Mouse (Mus musculus) lung, postnatal 0 days (tissue): ENCODE results near the gene Sox1.

Experiments
- CTCF ChIP-seq: IDR thresholded peaks from 2 replicates; pipeline ENCODE4 v1.5.1; 2016; ENCODE audit warnings: antibody characterized with exemption, mild to moderate bottlenecking
- EP300 ChIP-seq: IDR thresholded peaks from 2 replicates; pipeline ENCODE4 v1.6.1; 2016; ENCODE audit warnings: antibody characterized with exemption, mild to moderate bottlenecking, control low read depth

DNA sequence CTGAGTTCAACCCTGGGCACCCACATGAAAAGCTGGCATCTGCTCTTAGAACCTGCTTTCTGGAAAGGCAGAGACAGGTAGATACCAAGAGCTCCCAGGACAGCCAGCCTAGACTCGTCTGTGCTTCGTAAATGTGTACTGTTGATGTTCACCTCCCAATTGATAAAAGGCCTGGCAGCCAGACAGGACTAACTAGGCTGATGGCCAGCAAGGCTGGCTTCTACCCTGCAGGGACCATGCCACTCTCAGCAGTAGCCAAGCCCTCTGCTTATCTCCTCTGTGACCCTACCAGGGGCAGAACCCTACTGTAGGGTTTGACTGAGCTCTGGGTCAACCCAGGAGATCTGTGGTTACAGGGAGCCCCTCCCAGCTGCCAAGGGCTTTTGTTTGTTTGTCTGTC lies 45.5 kb upstream of the Sox1 start:
- no peak for TF ChIP-seq CTCF
- TF ChIP-seq EP300, result no peak
